Comparison of ENCODE assay signal across 23 mouse cellular contexts in genomic region chr11:121059471-121059870, GRCm38 (mm10). TPM values are rescaled to one million over a fixed set of nuclear protein-coding genes. Genes with fewer than 3 reads are reported as not detected.
"Had no signal": no experiment of that assay in that cellular context is flagged by ENCODE, and none has a peak within 500 bp of the region (broad histone marks: within the 10 kb centered on the region; RNA-seq: fewer than 3 reads in every experiment).

No protein-coding gene starts in this region.

- H3K36me3 ChIP-seq: lung, embryonic 15.5 days; midbrain, embryonic 13.5 days; midbrain, embryonic 15.5 days; neural tube, embryonic 12.5 days had no signal

- H3K4me1 ChIP-seq: midbrain, embryonic 13.5 days; midbrain, embryonic 15.5 days; neural tube, embryonic 12.5 days had no signal

- H3K9ac ChIP-seq: lung, embryonic 15.5 days; midbrain, embryonic 13.5 days; midbrain, embryonic 15.5 days; neural tube, embryonic 12.5 days had no signal

- H3K4me2 ChIP-seq: lung, embryonic 15.5 days; midbrain, embryonic 11.5 days; midbrain, embryonic 13.5 days; midbrain, embryonic 15.5 days; neural tube, embryonic 12.5 days had no signal

- ATAC-seq: lung, postnatal 0 days; midbrain, embryonic 13.5 days; midbrain, embryonic 15.5 days had no signal

- H3K27ac ChIP-seq: lung, embryonic 15.5 days; macrophage; midbrain, embryonic 13.5 days; midbrain, embryonic 15.5 days; neural tube, embryonic 12.5 days had no signal

- DNase-seq: lung, adult 2 months; lung, postnatal 14 days; lung, postnatal 36 days; right cerebral cortex, postnatal 14 days; spleen, adult 18-20 months; thymus, adult 18-20 months; thymus, postnatal 14 days; thymus, postnatal 36 days had no signal

- H3K9me3 ChIP-seq: lung, embryonic 15.5 days; megakaryocyte, embryonic 14.5 days; midbrain, embryonic 13.5 days; midbrain, embryonic 15.5 days; neural tube, embryonic 12.5 days had no signal

- H3K27me3 ChIP-seq: lung, embryonic 15.5 days; midbrain, embryonic 13.5 days; midbrain, embryonic 15.5 days; neural tube, embryonic 12.5 days had no signal

- H3K4me3 ChIP-seq: lung, embryonic 15.5 days; megakaryocyte, embryonic 14.5 days; midbrain, embryonic 13.5 days; midbrain, embryonic 15.5 days; neural tube, embryonic 12.5 days had no signal

RNA-seq across cellular contexts. Expression of gene Sectm1b, which starts 3.9 kb away (rescaled TPM):
- total RNA-seq: megakaryocyte progenitor cell, adult 5-6 weeks; midbrain, postnatal 0 days; monocyte, adult 5-6 weeks; neutrophil, adult 5-6 weeks had no signal
- polyA plus RNA-seq: lung, embryonic 15.5 days; macrophage; midbrain, embryonic 11.5 days; midbrain, embryonic 13.5 days; midbrain, embryonic 15.5 days; midbrain, postnatal 0 days; neural tube, embryonic 12.5 days; neural tube, embryonic 14.5 days had no signal

RNA-seq across cellular contexts. Expression of gene Cd7, which starts 20.3 kb away (rescaled TPM):
- total RNA-seq: midbrain, postnatal 0 days had no signal
- polyA plus RNA-seq: midbrain, embryonic 11.5 days; midbrain, embryonic 15.5 days; midbrain, postnatal 0 days; neural tube, embryonic 14.5 days had no signal

RNA-seq across cellular contexts. Expression of gene Sectm1a, which starts 21.5 kb away (rescaled TPM):
- total RNA-seq: megakaryocyte progenitor cell, adult 5-6 weeks; midbrain, postnatal 0 days; monocyte, adult 5-6 weeks; neutrophil, adult 5-6 weeks had no signal
- polyA plus RNA-seq: lung, adult 2 months; macrophage; midbrain, embryonic 11.5 days; midbrain, embryonic 13.5 days; midbrain, embryonic 15.5 days; midbrain, postnatal 0 days; neural tube, embryonic 12.5 days; neural tube, embryonic 14.5 days; stomach, embryonic 14.5 days had no signal

RNA-seq across cellular contexts. Expression of gene Tex19.2, which starts 59.0 kb away (rescaled TPM):
- total RNA-seq: midbrain, postnatal 0 days; monocyte, adult 5-6 weeks; neutrophil, adult 5-6 weeks had no signal
- polyA plus RNA-seq: lung, adult 2 months; lung, embryonic 15.5 days; lung, postnatal 0 days; macrophage; midbrain, embryonic 11.5 days; midbrain, embryonic 13.5 days; midbrain, embryonic 15.5 days; midbrain, postnatal 0 days; neural tube, embryonic 12.5 days; neural tube, embryonic 14.5 days; stomach, embryonic 14.5 days; stomach, embryonic 16.5 days had no signal
